Mouse (Mus musculus) gastrocnemius, postnatal 14 days (tissue): Measurements from ENCODE around the gene Ring1. TPM values are rescaled to one million over a fixed set of nuclear protein-coding genes. Genes with fewer than 3 reads are reported as not detected.
"Not testable (repeated sequence)": the region's sequence is repeated elsewhere in the genome, so short reads cannot be mapped to it uniquely, and the experiment has no call there.

Source experiments
- DNase-seq: peaks from one replicate; pipeline ENCODE4 v3.0.0; 2021; ENCODE audit warnings: mixed read lengths
- intact Hi-C: fragments of 180-260 bp; cut with DNase I; formaldehyde crosslinking; loops from one replicate; pipeline ENCODE4 v1.15.1; 2025; ENCODE audit warnings: low total_unique reads
- total RNA-seq, 2 experiments: library from RNA; stranded (reverse); gene quantifications; 2 replicates each; pipeline ENCODE4 v1.2.3; 2021

Gene Ring1
- total RNA-seq, 2 experiments from 2014 or later, result 11.3 to 13.1 TPM

GRCm38 (mm10) chr17:33999341-34000149 lies 24.9 kb downstream of the Ring1 start:
- intact Hi-C loops, result no loop called here
- peak; percentile 19 for DNase-seq

DNA sequence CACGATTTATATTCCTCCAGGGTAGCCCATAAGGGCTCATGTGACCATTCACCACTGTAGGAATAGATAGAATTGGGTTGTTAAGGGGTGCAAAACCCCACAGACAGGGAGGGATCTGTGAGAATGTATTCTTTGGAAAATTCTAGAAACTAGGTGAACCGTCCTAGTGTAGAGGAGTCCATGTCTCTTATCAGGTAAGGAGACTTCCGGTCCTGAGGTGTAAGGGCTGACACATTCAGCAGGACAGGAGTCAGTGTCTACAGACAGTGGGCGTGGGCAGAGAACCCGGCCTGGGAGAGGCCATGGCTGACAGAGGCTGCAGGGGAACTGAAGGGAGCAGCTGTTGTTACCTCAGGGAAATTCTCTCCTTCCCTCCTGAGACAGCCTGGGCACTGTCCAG lies 25.8 kb downstream of the Ring1 start:
- DNase-seq, intact Hi-C loops: not testable (repeated sequence)

GRCm38 (mm10) chr17:33997025-33997424 lies 27.5 kb downstream of the Ring1 start:
- intact Hi-C loops, DNase-seq: not testable (repeated sequence)

DNA sequence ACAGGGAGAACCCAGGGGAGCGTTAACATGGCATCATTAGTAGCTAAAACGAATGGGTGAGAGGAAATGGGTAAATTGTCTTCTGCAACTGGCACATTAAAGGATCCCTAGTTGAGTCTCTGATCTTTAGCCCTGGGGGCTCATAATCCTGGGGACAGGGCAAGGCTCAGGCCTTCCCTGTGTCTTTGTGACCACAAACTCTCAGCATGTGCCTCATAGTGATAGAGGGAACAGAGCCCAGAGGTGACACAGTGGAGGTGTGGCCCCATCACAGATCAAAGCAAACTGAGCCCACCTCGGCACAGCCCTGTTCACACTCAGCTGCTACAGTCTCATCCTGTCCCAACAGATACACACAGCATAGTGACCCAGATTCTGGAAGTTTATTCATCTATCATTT lies 28.8 kb downstream of the Ring1 start:
- intact Hi-C loops, result loop anchor here (2.0 kb wide), 1 partner anchor 1275 kb away; no protein-coding TSS in a partner anchor
- DNase-seq, result no peak

GRCm38 (mm10) chr17:33994959-33995358 lies 29.5 kb downstream of the Ring1 start:
- DNase-seq, result no peak
- intact Hi-C loops, result loop anchor here (2.0 kb wide), 1 partner anchor 1276 kb away; no protein-coding TSS in a partner anchor

DNA sequence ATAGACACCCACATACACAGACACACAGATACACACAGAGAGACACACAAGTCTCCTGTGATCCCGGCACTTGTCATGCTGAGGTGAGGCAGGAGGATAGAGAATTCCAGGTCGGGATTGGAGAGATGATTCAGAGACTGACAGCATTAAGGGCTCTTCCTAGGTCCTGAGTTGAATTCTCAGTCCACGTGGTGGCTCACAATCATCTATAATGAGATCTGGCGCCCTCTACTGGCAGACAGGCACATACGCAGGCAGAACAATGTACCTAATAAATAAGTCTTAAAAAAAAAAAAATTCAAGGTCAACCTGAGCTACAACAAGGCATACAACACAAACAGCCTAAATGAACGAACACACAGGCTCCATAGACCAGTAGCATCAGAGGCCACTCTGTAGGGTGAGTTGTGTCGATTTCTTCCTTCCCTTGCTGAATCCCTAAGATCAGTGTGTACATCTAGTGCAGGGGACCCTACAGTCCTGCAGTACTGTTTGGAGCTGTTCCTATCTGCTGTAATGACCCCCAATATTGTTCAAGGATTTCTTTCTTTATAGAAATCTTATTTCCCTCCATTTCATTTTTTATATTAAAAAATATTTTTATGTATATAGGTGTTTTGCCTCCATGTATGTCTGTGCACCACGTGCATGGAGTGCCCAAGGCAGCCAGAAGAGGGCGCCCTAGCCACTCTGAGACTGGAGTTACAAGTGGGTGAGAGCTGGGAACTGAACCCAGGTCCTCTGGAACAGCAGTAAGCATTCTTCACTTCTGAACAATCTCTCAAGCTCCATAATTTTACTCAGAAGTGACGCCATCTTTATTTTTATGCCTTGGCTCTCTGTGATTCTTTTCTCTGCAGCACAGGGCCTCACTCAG lies 32.5 kb downstream of the Ring1 start:
- intact Hi-C loops, result no loop called here
- peak; percentile 54 for DNase-seq

DNA sequence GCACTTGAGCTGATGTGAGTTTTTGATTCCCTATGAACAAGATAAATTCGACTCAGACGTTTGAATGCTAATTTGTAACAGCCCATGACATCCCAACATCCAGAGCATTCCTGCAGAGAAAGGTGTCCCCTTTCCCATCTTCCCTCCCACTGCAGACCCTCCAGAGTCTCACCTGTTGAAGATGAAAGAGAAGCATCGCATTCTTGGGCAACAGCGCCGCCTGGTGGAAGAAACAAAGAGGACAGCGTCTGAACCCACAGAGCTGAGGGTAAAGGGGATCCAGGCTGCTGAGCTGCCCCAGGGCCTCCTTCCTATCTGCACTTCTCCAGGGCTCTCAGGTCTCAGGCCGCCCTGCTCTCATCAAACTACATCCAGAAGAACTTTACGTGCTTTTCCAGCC lies 42.3 kb downstream of the Ring1 start:
- intact Hi-C loops, DNase-seq: not testable (repeated sequence)

DNA sequence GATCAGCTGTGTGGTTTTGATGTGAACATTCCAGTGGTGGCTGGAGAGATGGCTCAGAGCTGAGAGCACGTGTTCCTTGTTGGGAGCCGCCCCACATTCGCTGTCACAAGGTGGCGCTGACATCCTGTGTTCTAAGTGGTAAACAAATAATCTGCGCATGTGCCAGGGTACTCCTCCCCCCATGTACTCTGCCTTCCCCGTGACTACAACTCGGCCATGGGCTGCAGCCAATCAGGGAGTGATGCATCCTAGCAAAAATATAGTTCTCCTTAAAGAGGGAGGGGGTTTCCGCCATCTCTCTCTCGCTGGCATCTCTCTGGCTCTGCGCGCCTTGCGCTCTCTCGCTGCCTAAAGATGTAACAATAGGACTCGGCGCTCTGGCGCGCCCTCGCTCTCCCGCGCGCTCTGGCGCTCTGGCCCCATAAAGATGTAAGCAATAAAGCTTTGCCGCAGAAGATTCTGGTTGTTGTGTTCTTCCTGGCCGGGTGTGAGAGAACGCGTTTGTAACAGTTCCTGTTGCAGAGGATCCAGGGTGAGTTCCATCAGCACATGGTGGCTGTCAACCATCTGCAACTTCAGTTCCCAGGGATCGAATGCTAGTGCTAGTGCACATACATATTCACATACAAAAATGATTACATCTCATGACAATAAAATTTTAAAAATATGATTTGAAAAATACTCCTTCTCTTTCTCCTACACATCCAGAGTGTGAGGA lies 43.1 kb downstream of the Ring1 start:
- intact Hi-C loops, result not testable (repeated sequence)
- peak; percentile 84 for DNase-seq

GRCm38 (mm10) chr17:33980181-33981035 lies 44.1 kb downstream of the Ring1 start:
- intact Hi-C loops, result no loop called here
- no peak for DNase-seq

DNA sequence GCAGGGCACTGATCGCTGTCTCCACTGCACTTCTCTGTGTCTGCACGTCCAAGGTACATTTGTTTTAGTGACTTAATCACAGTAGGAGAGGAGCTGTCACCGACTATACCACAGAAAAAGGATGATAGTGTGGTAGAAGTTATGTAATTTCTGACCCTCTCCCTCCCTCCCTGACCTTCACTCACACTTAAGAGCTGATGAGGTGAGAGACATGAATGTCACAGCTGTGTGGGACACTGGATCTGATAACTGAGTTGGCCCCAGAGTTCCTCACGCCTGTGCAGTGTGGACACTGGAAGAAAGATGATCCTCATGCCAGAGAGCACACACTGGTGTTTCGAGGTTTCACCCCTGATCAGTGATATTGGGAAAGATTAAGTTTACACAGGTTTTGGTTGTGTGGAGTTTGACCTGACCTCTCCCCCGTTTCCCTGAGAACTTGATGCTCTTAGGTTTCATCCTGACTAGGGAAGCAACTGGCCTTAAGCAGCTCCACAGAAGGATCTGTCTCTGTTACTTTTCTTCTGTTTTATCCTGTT lies 44.9 kb downstream of the Ring1 start:
- DNase-seq, result no peak
- intact Hi-C loops, result no loop called here

GRCm38 (mm10) chr17:33978631-33979031 lies 45.8 kb downstream of the Ring1 start:
- intact Hi-C loops, result no loop called here

GRCm38 (mm10) chr17:33977861-33978557 lies 46.5 kb downstream of the Ring1 start:
- intact Hi-C loops, result no loop called here
- DNase-seq, result no peak

More at GRCm38 (mm10) chr17:33978631-33979031, 45.8 kb downstream of the Ring1 start:
- peak; percentile 75 for DNase-seq

DNA sequence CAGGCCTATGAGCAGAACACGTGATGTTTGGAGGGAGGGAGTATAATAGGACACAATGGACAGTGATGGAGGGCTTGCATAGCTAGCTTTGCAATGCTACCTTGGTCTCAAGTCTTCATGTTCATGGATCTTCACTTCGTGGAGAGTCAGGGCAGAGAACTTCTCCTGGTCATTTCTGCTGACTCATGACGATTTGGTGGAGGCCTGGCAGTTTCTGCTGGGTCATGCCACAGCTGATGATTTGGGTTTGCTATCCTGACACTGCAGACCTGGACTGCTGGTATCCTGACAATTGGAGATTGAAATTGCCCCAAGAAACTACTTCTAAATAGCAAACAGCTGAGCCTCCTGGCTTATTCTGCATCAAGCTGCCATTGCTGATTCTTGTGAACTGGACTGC lies 50.9 kb downstream of the Ring1 start:
- intact Hi-C loops, result loop anchor here (5.0 kb wide), 1 partner anchor 1299 kb away; no protein-coding TSS in a partner anchor
- no peak for DNase-seq

DNA sequence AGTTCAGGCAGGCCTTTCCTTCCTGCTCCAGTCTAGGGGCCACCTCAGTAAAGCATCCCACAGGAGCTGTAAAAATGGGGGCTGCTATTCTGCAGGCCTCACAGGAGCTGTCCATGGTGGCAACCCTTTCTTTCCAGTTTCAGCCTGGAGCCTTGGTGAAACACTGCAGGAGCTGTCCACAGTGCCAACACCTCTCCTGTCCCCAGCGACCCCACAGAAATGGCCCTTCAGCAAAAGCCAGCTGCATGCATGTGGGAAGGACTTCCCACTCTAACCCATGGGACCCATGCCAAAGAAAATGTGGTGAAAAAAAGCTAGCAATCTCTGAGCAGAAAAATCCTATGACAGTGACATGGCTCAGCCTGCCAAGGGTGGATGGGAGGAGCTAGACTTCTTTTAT lies 51.8 kb downstream of the Ring1 start:
- intact Hi-C loops, result loop anchor here (5.0 kb wide), 1 partner anchor 1300 kb away; no protein-coding TSS in a partner anchor

More for the DNA sequence above, 51.8 kb downstream of the Ring1 start:
- DNase-seq, result no peak
